Mouse (Mus musculus) gastrocnemius, adult 8-10 months (tissue): ENCODE data around the gene Rtkn. TPM values are rescaled to one million over a fixed set of nuclear protein-coding genes. Genes with fewer than 3 reads are reported as not detected.

Experiments
- DNase-seq, 2 experiments: peaks; one replicate each; pipeline ENCODE4 v3.0.0; 2022; ENCODE audit warnings: low spot score in 2 of 2
- total RNA-seq, 4 experiments: library from RNA; stranded (reverse); gene quantifications; 2 replicates each; pipeline ENCODE4 v1.2.4; 2022

Rtkn gene
- 10 to 100 TPM in 3 of 4 experiments, 1 to 10 TPM in 1; 9.0 to 12.2 (median 10.9) TPM for total RNA-seq

DNA sequence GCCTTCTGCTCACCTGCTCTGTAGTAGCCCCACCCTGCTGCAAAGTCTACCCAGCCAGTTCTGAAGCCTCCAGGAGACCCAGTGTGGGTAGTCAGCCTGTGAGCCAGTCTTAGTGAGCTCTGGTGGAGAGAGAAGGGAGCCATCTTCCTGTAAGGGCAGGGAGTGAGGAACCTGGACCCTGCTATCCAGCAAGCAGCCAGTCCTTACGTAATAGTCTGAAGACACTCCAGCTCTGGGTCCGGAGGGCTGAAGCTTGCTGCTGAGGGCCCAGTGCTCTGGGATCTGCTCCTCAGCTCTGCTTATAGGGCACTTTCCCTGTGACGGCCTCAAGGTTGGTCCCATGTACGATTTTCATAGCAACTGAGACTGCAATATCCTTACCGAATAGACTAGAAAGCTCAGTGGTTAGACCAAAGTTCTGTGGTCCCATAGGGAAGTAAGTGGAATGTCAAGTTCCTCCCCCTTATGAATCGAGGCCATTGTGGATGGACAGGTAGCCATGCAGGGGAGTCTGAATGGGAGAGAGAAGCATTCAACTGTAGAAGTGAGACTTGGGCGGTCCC lies at the start of gene Rtkn:
Rtkn (plus strand) TSS at position 513 of the 563 bp plus-strand sequence.
- no peak for DNase-seq

DNA sequence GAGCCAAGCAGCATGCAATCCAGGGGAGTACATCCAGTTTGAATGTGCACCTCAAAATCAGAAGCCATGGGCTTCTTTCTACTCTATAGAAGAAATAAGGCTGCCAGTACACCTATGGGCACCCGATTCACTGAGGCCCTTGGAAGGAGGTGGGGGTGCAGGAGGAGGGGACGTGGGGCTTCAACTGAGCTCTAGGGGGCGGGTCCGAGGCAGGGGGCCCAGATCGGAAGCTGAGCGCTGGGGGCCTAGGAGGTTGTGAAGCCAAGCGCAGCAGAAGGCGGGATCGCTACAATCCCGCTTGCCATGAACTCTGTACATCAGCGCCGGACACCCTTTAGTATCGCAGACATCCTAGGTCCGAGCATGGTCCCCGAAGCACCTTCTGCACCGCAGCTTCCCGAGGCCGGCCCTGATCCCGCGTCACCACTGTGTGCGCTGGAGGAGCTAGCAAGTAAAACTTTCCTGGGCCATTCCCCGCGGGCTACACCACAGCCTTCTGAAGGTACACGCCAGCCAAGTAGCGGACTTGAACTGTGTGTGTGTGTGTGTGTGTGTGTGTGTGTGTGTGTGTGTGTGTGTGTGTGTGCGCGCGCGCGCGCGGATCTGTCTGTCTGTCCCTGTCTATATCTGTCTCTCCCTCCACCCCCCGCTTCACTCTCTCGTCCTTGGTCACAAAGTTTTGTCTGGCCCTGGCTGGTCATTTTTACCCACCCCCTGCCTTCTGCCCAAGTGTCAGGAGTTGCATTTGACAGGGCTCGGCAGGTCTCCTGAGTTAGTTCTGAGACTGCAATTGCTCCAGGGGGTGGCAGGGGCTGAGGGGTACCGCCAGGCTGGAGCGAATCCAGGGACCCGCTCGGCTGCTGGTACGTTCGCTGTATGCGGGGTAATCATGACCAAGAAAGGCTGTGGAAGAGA lies 48.9 kb upstream of the Rtkn start, which contains the start of gene Lbx2:
Lbx2 (plus strand) TSS at position 247 of the 915 bp plus-strand sequence.
- DNase-seq, result no peak

DNA sequence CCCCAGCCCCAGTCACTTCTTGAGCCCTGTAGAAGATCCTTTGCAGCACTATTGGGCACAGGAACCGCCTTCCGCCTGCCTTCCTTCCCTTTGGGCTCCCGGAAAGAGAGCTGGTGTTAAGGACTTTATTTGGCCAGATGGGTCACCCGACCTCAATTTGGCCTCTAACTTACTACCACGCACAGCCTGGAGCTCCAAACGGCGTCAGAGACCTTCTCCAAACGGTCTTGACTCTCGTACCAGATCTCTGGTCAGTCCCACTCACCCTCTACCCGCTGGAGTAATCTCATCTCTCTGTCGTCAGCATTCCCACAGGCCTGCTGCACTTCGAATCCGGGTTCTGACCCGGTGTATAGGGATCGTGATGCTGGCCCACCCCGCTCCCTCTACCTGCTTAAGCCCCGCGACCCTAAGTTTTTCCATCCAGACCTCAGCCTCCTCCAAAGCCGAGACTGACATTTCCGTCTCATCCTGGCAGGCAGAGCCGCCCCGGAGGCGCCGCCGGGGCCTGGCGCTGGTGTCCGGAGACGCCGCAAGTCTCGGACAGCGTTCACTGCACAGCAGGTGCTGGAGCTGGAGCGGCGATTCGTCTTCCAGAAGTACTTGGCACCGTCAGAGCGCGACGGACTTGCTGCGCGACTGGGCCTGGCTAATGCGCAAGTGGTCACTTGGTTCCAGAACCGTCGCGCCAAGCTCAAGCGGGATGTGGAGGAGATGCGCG lies 47.9 kb upstream of the Rtkn start:
- DNase-seq, result peak in 1 of 2 experiments; percentile 51

DNA sequence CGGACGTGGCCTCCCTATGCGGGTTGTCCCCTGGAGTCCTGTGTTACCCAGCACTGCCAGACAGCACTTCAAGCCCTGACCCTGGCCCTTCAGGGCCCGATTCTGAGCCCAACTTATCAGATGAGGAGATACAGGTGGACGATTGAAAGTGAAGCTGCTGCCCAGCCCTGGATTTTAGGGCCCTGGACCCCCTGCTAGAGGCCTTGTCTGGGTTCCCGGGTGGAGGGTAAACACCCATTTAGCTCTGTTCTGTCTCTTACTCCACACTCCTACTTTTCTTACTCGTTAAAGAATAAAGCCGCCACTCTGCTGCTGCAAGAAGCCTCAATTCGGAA lies 47.4 kb upstream of the Rtkn start:
- DNase-seq, result no peak

DNA sequence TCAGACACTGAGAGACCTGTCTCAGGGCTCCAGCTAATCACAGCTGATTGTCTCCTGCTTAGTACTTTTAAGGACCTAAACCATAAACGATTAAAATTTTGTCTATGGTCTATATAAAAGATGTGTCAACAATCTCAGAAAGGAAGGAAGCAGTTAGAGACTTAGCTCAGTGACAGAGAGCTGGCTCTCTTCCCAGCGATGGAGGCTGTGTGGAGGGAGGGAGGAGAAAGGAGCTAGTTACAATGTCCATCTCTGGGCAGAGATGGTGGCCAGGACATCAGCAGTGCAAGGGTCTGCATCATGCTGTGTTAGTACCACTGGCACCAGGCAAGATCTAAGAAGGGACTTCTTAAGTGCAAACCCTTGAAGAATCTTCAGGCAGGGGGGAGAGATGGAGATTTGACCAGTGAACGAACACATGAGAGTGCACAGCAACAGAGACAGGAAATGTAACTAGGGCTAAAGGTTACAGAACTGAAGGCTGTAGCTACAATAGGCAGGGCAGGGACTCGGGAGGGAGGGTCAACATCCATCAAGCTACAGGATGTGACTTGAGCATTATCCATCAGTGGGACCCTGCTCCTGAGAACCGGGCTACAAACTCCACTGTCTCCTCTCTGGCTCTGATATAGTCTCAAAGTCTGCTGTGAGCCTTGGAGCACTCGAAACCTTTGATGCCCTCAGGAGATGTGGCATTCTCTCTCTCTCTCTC lies 42.7 kb upstream of the Rtkn start:
- DNase-seq, result no peak

DNA sequence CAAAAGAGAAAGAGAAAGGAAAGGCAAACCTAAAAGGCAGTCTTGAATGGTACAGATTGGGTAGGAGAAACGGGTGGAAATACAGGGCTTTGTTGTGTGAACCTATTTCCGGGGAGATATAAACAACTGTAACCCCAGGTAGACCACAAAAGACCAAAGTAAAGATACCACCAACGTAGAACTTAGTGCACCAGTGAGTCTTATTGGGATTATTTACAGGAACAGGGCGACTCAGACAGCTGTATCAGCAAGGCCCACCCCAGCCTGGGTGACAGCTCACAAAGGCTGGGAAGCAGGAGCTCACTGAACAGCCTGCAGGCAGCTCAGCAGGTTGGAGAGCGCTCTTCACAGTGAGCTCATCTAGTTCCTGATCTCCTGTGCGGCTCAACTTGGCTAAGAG lies 39.3 kb upstream of the Rtkn start:
- DNase-seq, result no peak

DNA sequence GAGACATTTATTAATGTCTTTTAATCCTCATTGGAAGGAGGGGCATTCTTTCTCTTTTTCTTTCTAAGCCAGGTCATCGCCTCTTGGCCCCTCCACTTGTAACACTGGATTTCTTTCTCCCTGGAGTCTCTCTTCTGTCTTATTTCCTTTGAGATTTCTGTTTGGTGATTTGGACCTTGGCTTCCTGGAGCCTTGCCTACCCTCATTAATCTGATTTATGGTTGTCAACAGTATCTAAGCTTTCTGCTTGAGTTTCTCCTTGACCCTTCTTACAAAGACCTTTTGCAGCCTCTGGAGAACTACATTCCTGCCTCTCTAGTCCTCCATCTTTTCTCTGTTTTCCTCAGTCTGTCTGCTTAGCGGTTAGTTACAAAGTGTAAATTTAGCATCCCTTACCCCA lies 36.9 kb upstream of the Rtkn start:
- no peak for DNase-seq

DNA sequence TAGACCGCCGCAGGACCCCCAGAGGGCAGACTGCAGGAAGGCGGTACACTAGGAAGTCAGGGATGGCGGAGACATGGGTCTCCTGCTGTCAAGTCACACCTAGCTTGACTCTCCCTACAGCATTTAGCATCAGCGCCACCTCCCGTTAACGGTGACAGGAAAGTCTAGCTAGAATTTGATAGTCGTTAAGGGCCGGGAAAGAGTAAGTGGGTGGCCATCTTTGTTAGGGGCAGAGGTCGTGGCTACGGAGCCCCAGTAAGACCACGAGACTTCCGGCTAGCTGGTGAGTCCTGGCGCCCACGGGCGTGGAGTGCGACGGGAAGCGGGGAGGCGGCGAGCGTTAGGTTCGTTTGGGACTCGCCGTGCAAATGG lies 34.0 kb upstream of the Rtkn start, which contains the start of the genes Ccdc142 and Gm42688:
Ccdc142 (plus strand) TSS at position 286 of the 372 bp plus-strand sequence.
Gm42688 (plus strand) TSS at position 302 of the 372 bp plus-strand sequence.
- DNase-seq, result peak; percentile 84 to 87

DNA sequence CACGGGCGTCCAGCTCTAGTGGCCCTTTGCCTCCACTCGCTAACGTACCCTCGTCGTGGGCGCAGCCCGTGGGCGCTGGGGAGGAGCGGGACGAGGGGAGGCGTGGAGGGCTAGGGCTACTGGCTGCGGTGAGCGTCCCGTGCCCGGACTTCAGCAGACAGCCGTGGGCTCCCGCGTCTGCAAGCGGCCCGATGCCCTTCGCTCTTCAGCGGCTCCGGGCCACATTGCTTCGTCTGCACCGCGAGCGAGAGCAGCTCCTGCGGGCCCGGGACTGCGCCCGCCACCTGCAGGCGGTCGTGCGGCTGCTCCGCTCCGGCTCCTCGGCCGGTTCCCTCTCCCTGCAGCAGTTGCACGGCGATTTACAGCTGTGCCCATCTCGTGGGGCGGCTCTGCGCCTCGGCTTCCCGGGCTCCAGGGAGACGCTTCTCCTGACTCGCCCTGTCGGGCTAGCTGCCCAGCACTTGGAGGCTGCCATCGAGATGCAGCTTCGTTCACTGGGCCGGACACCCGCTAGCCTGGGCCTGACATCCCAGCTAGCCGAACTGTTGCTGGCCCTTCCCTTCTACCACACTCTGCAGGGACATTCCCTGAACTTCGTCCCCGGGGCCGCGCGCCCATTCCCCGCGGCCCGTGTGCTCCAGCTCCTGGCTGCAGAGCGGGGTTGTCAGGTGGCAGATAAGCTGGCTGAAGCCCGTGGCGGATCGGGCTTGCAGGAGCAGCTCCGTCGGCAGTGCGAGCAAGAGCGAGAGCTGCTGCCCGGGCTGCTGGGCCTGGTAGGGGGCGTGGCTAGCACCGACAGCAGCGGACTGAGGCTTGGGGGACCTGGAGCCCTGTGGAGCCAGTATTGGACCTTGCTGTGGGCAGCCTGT lies 33.3 kb upstream of the Rtkn start:
- peak in 1 of 2 experiments; percentile 36 for DNase-seq

DNA sequence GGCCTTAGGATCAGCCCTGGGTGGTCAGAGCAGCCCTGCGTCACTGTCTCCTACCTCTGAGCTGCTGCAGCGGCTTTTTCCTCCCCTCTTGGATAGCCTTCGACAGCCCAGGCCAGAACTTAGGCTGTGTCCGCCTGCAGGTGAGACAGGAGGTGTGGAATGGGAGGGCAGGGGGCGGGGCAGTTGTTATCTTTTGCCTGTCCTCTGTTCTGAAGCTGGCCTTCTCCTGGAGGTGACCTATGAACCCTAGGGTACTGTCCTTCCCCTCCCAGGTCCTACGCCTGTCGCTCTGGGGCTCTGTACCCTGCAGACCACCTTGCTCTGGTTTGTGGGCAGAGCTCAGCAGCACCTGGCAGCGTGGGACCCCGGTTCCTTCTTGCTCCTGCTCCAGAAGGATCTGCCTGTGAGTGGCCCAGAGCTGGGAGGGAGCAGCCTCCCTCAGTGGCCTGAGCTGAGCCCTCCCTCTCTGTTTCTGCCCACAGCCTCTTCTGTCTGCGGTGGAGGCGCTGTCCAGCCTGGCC lies 32.1 kb upstream of the Rtkn start:
- DNase-seq, result no peak

DNA sequence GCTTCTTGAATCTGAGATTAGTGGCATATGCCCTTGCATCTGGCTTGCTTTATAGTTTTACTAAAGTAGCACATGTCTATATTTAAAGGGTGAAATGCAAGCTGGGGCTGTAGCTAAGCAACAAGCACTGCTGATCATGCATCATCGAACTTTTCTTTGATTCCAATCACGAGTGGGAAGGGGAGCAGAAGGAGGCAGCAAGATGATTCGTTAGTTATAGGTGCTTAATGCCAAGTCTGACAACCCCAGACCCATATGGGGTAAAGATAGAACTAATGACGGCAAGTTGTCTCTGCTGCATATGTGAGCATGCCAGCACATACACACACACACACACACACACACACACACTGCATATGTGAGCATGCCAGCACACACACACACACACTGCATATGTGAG lies 31.1 kb upstream of the Rtkn start:
- no peak for DNase-seq

DNA sequence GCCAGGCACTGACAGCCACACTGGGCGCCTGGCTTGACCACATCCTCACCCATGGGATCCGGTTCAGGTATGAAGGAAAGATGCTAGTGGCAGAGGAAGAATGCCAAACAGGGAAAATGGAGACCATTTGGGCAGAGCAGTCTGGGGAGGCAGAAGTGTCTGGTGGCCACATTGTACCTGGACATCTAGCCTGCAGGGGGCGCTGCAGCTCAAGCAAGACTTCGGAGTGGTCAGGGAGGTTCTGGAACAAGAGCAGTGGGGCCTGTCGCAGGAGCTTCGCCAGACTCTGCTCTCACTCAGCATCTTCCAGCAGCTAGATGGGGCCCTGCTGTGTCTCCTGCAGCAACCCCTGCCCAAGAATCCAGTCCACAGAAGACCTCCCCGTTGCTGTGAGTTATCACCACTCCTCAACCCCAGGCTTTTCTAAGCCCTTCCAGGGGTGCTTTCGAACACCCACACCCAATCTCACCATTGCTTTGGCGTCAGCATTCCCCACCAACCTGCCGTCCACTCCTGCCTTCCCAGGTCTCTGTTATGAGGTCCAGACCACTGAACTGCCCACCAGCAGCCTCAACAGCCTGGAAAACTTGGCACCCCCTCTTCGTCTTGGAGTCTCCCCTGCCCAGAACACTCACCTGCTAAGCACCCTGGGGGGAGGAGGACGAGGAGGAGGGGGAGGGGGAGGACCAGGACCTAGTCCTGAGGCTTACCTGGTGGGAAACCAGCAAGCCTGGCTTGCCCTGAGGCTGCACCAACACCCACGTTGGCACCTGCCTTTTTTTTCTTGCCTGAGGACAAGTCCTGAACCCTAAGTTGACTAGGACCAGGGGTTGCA lies 27.5 kb upstream of the Rtkn start:
- peak in 1 of 2 experiments; percentile 69 for DNase-seq

DNA sequence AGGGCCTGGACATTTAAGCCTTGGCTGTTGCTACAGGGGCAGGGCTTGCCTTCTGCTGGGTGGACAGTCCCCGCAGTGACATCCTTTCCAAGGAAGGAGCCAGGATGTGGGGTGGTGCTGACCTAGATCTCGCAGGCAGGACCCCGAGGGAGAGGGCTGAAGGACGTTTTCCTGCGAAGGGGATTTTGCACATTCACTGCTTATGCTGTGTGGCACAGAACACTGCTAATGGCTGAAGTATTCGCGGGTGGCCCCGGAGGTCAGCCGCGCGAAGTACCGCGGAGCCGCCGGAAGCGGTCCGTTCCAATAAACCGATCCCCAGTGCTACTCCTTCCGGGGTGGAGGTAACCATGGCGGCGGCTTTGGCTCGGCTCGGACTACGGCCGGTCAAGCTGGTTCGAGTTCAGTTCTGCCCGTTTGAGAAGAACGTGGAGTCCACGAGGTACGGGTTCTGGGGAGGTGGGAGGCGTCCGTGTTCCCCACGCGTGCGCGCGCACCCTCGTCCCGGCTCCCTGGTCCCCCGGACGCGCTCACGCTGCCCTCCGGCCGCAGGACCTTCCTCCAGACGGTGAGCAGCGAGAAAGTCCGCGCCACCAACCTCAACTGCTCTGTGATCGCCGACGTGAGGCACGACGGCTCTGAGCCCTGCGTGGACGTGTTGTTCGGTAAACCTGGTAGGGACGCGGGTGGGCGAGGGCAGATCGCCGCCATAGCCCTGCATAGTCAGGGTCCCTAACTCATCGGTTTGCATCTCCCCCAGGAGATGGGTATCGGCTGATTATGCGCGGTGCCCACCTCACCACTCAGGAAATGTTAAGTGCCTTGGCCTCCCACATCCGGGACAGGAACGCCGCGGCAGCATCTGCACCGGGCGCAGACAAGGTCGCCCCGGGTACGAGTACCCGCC lies 26.2 kb upstream of the Rtkn start, which contains the start of gene Mrpl53:
Mrpl53 (plus strand) TSS at position 279 of the 907 bp plus-strand sequence.
- peak; percentile 65 to 75 for DNase-seq

DNA sequence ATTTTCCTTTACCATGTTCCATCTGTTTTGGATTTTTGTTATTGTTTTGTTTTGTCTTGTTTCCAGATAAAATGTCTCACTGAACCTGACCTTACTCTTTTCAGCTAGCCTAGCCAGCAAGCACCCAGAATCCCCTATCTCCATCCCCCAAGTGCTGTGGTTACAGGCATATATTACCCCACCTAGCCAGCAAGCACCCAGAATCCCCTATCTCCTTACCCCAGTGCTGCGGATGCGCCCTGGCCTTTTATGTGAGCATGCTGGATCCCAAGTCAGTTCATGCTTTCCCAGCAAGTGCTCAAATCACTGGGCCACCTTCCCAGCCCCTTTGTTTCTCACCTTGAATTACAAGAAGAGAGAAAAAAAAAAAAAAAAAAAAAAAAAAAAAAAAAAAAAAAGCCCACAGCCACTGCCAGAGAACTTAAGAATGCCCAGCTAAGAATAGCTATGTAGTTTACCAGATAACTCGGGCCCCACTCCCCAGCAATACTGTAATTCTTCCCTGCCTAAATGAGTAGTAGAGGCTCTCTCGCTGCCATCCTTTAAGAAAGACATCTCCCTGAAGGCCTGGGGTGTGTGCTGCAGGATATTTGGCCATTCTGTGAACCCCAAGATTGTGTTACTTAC lies 23.6 kb upstream of the Rtkn start:
- no peak for DNase-seq

DNA sequence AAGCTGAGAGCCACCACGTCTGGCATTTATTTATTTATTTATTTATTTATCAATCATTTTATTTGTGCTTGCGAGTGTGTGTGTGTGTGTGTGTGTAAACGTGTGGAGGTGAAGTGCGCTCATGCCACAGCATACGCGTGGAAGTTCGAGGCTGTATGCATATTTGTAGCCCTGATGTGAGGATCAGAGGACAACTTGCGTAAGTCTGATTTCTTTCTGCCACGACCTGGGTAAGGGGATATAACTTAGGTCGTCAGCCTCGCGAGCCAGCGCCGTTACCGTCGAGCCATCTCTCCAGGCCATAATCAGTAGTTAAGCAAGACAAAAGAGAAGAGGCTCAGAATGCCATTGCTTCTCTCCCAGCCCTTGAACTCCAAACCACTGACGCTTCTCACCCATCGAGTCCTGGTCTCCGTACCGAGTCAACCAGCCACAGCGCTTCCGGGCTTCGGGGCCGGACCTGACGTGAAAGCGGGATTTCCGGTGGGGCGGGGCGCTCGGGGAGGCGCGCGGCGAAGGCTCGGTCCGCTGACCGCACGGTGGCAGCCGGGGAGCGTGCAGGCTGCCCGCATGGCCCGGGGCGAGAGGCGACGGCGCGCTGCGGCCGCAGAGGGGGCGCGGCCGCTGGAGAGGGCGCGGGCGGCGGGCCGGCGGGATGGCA lies 20.1 kb upstream of the Rtkn start, which contains the start of gene Mogs:
Mogs (plus strand) TSS at position 486 of the 661 bp plus-strand sequence.
- DNase-seq, result peak; percentile 87

DNA sequence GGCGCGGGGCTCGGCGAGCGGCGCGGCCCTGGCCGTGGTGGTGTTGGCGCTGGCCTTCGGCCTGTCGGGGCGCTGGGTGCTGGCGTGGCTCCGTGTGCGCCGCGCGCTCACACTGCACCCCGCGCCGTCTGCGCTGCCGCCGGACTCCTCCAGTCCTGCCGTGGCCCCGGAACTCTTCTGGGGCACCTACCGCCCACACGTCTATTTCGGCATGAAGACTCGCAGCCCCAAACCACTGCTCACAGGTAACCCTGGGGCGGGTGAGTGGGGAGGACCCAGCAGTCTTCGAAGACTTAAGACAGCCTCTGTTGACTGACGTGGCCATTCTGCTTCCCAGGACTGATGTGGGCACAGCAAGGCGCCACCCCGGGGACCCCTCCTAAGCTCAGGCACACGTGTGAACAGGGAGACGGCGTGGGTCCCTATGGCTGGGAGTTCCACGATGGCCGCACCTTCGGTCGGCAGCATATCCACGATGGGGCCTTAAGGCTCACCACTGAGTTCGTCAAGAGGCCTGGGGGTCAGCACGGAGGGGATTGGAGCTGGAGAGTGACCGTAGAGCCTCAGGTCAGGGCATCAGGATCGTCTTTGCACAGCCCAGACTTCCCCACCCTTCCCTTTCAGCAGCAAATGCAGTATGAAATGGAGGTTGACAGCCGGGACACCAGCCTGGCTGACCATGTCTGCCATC lies 19.4 kb upstream of the Rtkn start:
- no peak for DNase-seq
